Mouse (Mus musculus): ENCODE results near the gene Slc36a2.

DNA sequence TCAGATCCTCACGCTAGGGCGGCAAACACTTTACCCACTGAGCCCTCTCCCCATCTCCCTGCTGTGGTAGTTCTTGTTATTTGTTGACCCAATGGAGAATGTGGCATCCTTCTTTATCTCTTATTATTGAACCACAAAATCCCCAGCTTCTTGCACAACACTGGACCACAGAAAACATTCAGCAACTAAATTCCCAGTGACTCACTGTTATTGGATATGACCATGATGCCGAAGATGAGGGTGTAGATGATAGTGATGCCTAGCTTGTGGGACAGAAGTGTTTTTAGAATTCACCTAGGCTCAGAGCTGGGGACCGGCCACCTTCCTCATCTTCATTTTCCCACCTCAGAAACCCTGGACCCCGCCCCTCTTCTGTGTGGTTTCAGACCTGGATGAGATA is 50.0 kb downstream of the Slc36a2 start:
- TF ChIP-seq CTCF (IDR thresholded peaks at IDR 0.05) (no peak), EP300 (IDR thresholded peaks at IDR 0.05) (no peak)

All from lung, postnatal 0 days (tissue).